Mouse (Mus musculus): ENCODE data around the gene Gm3248. TPM values are rescaled to one million over a fixed set of nuclear protein-coding genes. Genes with fewer than 3 reads are reported as not detected.
"Not testable (repeated sequence)": the region's sequence is repeated elsewhere in the genome, so short reads cannot be mapped to it uniquely, and the experiment has no call there.

Gm3248 gene
- not detected in 2 replicates for polyA plus RNA-seq (2011; ENCODE audit: insufficient read depth, insufficient read length, low replicate concordance, missing spikeins)

- H3K27ac ChIP-seq (ENCODE audit: control insufficient read depth, insufficient read depth, low read depth, low read length, poor library complexity); H3K4me3 ChIP-seq (replicated peaks; ENCODE audit: control insufficient read depth, low read depth, low read length): not testable (repeated sequence)
- WGBS: 3% methylated on average over 23 of the region's 23 CpGs
Observed at GRCm38 (mm10) chr14:5961635-5962034, at the start of gene Gm3248. Gene Gm3248, minus strand, starts transcription at chr14:5961745.

GRCm38 (mm10) chr14:5987136-5987535 lies 25.6 kb upstream of the Gm3248 start:
- H3K4me3 ChIP-seq (replicated peaks; ENCODE audit: control insufficient read depth, low read depth, low read length); H3K4me1 ChIP-seq (ENCODE audit: control insufficient read depth, insufficient read depth, low read length); H3K27ac ChIP-seq (ENCODE audit: control insufficient read depth, insufficient read depth, low read depth, low read length, poor library complexity): not testable (repeated sequence)
- WGBS: 70% methylated on average over 7 of the region's 7 CpGs

More at GRCm38 (mm10) chr14:5961635-5962034, at the start of gene Gm3248:
- H3K4me1 ChIP-seq (ENCODE audit: control insufficient read depth, insufficient read depth, low read length): not testable (repeated sequence)

DNA sequence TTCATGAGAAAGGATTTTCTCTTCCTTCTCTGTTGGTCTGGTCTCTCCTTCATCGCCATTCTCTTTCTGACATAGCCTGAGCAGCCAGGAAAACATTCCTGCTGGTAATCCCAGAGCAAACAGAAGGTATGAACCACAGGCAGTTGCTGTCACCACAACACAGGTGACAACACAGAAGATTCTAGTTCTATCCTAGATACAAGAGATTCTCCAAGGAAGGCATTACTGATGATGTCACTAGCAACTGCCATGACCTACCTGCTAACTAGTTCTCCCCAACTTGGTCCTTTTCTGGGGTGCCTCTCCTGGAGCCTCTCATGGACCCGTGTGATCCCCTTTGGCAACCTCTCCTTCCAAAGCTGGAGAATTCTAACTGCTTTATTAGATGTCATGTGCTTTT lies 17.5 kb upstream of the Gm3248 start, which contains the start of gene Gm3453:
TSS of gene Gm3453 (minus strand) at position 101 of the 400 bp plus-strand sequence.
- not testable (repeated sequence) for H3K4me1 ChIP-seq (ENCODE audit: control insufficient read depth, insufficient read depth, low read length); H3K27ac ChIP-seq (ENCODE audit: control insufficient read depth, insufficient read depth, low read depth, low read length, poor library complexity); H3K4me3 ChIP-seq (replicated peaks; ENCODE audit: control insufficient read depth, low read depth, low read length)
- WGBS: 52% methylated on average over 2 of the region's 2 CpGs

GRCm38 (mm10) chr14:5962441-5962840 lies 896 bp upstream of the Gm3248 start:
- not testable (repeated sequence) for H3K4me1 ChIP-seq (ENCODE audit: control insufficient read depth, insufficient read depth, low read length); H3K27ac ChIP-seq (ENCODE audit: control insufficient read depth, insufficient read depth, low read depth, low read length, poor library complexity); H3K4me3 ChIP-seq (replicated peaks; ENCODE audit: control insufficient read depth, low read depth, low read length)
- WGBS: 51% methylated on average over 4 of the region's 4 CpGs

GRCm38 (mm10) chr14:5961102-5961501 lies 443 bp downstream of the Gm3248 start:
- 3% methylated on average over 22 of the region's 24 CpGs for WGBS
- H3K27ac ChIP-seq (ENCODE audit: control insufficient read depth, insufficient read depth, low read depth, low read length, poor library complexity); H3K4me1 ChIP-seq (ENCODE audit: control insufficient read depth, insufficient read depth, low read length); H3K4me3 ChIP-seq (replicated peaks; ENCODE audit: control insufficient read depth, low read depth, low read length): not testable (repeated sequence)

GRCm38 (mm10) chr14:5960479-5960878 lies 1.1 kb downstream of the Gm3248 start:
- H3K4me3 ChIP-seq (replicated peaks; ENCODE audit: control insufficient read depth, low read depth, low read length); H3K4me1 ChIP-seq (ENCODE audit: control insufficient read depth, insufficient read depth, low read length); H3K27ac ChIP-seq (ENCODE audit: control insufficient read depth, insufficient read depth, low read depth, low read length, poor library complexity): not testable (repeated sequence)
- 8% methylated on average over 7 of the region's 10 CpGs for WGBS

DNA sequence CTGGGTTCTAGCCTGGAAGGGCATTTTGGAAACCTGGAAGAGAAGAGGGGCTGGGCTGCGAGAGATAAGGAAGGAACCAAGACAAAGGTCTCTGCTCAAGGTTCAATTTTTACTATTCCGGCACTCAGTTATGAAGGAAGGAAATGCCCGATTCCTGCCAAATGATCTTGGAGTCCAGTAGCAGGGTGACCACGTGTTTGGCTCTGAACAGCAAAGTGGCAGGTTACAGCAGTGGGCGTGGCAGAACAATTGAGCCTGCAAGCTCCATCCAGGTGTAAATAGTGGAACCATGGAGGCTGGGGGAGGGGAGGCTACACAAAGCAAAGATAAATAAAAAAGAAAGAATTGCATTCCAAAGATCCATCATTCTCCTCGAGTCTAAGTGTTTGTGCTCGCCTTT lies 38.3 kb downstream of the Gm3248 start:
- H3K4me3 ChIP-seq (replicated peaks; ENCODE audit: control insufficient read depth, low read depth, low read length): not testable (repeated sequence)

GRCm38 (mm10) chr14:5918330-5918942 lies 43.1 kb downstream of the Gm3248 start:
- 73% methylated on average over 4 of the region's 4 CpGs for WGBS
- H3K4me1 ChIP-seq (ENCODE audit: control insufficient read depth, insufficient read depth, low read length); H3K4me3 ChIP-seq (replicated peaks; ENCODE audit: control insufficient read depth, low read depth, low read length): not testable (repeated sequence)

More for the DNA sequence above, 38.3 kb downstream of the Gm3248 start:
- H3K27ac ChIP-seq (ENCODE audit: control insufficient read depth, insufficient read depth, low read depth, low read length, poor library complexity); H3K4me1 ChIP-seq (ENCODE audit: control insufficient read depth, insufficient read depth, low read length): not testable (repeated sequence)
- whole genome bisulfite sequencing: 65% methylated on average over 7 of the region's 7 CpGs

GRCm38 (mm10) chr14:5913701-5914100 lies 47.8 kb downstream of the Gm3248 start:
- H3K27ac ChIP-seq (ENCODE audit: control insufficient read depth, insufficient read depth, low read depth, low read length, poor library complexity); H3K4me1 ChIP-seq (ENCODE audit: control insufficient read depth, insufficient read depth, low read length); H3K4me3 ChIP-seq (replicated peaks; ENCODE audit: control insufficient read depth, low read depth, low read length): not testable (repeated sequence)
- 60% methylated on average over 2 of the region's 2 CpGs for WGBS

More at GRCm38 (mm10) chr14:5918330-5918942, 43.1 kb downstream of the Gm3248 start:
- H3K27ac ChIP-seq (ENCODE audit: control insufficient read depth, insufficient read depth, low read depth, low read length, poor library complexity): not testable (repeated sequence)

Other genes with a start within 250 kb of the Gm3248 start
- gene Gm3373, start 220.2 kb downstream of the Gm3248 start, polyA plus RNA-seq (2011; ENCODE audit: insufficient read depth, insufficient read length, low replicate concordance, missing spikeins): not detected in 2 replicates
- gene Gm3383, start 153.8 kb downstream of the Gm3248 start, polyA plus RNA-seq (2011; ENCODE audit: insufficient read depth, insufficient read length, low replicate concordance, missing spikeins): not detected in 2 replicates
- not detected in 2 replicates for gene Gm3424, start 131.4 kb downstream of the Gm3248 start, polyA plus RNA-seq (2011; ENCODE audit: insufficient read depth, insufficient read length, low replicate concordance, missing spikeins)
- gene Gm8237, start 81.4 kb downstream of the Gm3248 start, polyA plus RNA-seq (2011; ENCODE audit: insufficient read depth, insufficient read length, low replicate concordance, missing spikeins): not detected in 2 replicates
- not detected in 2 replicates for gene Gm3453, start 17.4 kb upstream of the Gm3248 start, polyA plus RNA-seq (2011; ENCODE audit: insufficient read depth, insufficient read length, low replicate concordance, missing spikeins)
- gene Gm6337, start 96.5 kb upstream of the Gm3248 start, polyA plus RNA-seq (2011; ENCODE audit: insufficient read depth, insufficient read length, low replicate concordance, missing spikeins): not detected in 2 replicates
- gene Gm8206, start 132.2 kb upstream of the Gm3248 start, polyA plus RNA-seq (2011; ENCODE audit: insufficient read depth, insufficient read length, low replicate concordance, missing spikeins): not detected in 2 replicates
- not detected in 2 replicates for gene Gm3468, start 146.9 kb upstream of the Gm3248 start, polyA plus RNA-seq (2011; ENCODE audit: insufficient read depth, insufficient read length, low replicate concordance, missing spikeins)
- not detected in 2 replicates for gene Gm3476, start 164.1 kb upstream of the Gm3248 start, polyA plus RNA-seq (2011; ENCODE audit: insufficient read depth, insufficient read length, low replicate concordance, missing spikeins)